Mouse (Mus musculus) cerebellum, adult 9-10 months (tissue): ENCODE data around the gene Tas2r120.
"Not testable (repeated sequence)": the region's sequence is repeated elsewhere in the genome, so short reads cannot be mapped to it uniquely, and the experiment has no call there.

ENCODE experiments used
- DNase-seq: peaks from one replicate; pipeline ENCODE4 v3.0.0; 2022

Gene Tas2r120

GRCm38 (mm10) chr6:132656653-132657052 is at the start of gene Tas2r120:
Gene Tas2r120, plus strand, starts transcription at chr6:132656953.
- DNase-seq = no peak

- peak; percentile 5 for DNase-seq
Measured at GRCm38 (mm10) chr6:132649399-132649798, 7.4 kb upstream of the Tas2r120 start.

GRCm38 (mm10) chr6:132651426-132651825 is 5.3 kb upstream of the Tas2r120 start, which contains the start of gene A630073D07Rik:
Gene A630073D07Rik, minus strand, starts transcription at chr6:132651526.
- DNase-seq = no peak

GRCm38 (mm10) chr6:132691596-132691995 is 34.8 kb downstream of the Tas2r120 start:
- not testable (repeated sequence) for DNase-seq

- no peak for DNase-seq
Measured at GRCm38 (mm10) chr6:132700907-132701306, 44.2 kb downstream of the Tas2r120 start, which contains the start of gene Tas2r121. Gene Tas2r121, minus strand, starts transcription at chr6:132701007.
